Mouse (Mus musculus): ENCODE data around the gene Aars2. TPM values are rescaled to one million over a fixed set of nuclear protein-coding genes. Genes with fewer than 3 reads are reported as not detected.

Gene Aars2
- polyA plus RNA-seq, 3 experiments from 2014 or later: 2.2 to 2.7 (median 2.3) TPM

DNA sequence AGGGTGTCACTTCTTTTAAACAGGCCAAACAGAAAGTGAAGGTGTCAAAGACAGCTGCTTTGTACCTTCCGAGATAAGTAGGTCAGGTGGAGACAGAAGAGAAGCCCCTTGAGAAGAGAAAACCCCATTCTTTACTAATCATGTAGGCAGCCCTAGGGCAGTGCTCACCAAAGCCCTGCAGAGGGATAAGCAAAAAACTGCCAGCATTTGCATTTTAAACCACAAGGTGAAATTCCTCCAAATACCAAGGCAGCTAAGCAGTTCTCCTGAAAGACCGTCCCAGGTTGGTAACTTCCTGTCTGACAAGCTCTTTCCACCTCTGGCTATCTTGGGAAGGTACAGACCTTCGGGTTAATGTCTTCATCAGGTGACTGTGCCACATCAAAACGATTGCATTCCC lies 4.3 kb upstream of the Aars2 start:
- no peak for ATAC-seq

DNA sequence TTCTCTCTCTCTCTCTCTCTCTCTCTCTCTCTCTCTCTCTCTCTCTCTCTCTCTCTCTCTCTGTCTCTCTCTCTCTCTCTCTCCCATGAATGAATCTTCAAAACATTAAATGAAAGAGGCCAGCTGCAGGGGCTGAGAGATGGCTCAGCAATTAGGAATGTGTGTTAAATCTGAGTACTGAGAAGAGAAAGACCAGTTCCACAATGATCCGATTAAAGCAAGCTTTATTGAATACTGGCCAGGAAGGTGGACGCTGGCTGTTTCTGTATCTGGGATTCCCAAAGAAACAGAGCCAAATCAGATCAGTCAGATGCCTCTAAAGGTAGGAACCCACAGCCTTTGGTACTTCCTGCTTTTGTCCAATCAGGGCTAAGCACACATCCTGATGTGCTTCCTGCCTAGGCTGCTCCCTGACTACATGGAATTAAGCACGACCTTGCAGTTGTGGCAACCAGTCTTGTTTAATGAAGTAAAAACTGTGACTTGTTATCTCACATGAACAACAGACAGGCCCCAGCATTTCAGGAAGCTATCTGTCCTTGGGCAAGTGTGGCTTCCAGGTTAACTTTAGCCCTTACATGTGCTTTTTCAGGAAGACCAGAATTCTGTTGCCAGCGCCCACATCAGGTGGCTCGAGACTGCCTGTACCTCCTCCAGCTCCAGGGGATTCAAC lies 3.2 kb upstream of the Aars2 start:
- ATAC-seq: no peak

DNA sequence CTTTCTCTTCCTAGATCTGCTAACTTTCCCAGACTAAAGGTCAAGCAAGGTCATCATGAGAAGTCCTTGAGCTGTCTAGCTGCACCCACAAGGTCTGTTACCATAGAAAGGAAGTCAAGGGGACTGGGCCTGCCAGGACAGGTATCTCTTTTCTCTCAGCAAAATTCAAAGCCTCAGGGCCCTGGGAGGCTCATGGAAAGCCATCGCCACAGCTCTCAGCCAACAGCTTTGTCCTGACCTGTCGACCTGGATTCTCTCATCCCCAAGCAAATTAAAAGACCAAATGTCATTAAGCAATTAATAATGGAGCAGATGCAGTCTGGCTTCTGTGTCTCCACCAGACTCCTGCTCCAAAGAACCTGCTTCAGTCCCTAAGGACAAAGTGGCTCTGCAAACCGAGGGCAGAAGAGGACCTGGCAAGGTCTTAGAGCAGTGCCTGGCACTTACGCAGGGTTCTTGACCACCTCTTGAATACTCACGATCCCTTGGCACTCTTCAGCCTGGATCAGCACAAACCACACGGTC lies 638 bp upstream of the Aars2 start:
- ATAC-seq: no peak

DNA sequence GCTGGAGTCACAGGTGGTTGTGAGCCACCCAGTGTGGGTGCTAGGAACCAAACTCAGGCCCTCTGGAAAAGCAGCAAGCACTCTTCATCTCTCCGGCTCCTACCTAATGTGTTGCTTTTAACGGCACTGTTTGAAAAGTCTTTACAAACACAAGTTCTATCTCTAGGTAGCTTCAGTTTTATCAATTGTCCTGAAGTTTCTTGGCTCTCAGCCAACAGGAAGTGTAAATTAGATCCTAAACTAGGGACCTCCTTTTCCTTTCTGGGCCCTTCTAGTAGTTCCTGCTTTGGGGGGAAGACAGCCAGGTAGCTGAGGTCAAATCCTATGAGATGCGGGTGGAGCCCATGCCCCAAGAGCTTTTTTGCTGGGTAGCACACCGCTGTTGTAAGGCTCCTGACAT lies 4.2 kb downstream of the Aars2 start:
- no peak for ATAC-seq

DNA sequence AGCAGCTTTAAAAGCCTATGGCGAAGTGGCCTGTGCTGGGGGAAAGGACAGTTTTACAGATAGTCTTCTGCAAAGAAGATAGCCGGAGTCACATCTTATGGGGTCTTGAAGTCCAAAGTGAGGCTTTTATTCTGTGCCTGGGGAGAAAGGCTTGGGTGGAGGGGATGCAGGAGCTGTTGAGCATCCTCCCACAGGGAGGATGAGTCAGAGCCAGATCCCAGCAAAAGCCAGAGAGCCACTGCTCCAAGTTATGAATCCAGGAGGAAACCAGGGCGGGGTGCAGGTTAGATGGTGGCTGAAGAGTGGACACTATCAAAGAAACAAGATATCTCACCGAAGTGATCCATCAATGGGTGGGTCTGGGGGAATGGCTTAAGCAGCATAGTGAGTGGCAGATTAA lies 5.1 kb downstream of the Aars2 start:
- ATAC-seq: no peak

DNA sequence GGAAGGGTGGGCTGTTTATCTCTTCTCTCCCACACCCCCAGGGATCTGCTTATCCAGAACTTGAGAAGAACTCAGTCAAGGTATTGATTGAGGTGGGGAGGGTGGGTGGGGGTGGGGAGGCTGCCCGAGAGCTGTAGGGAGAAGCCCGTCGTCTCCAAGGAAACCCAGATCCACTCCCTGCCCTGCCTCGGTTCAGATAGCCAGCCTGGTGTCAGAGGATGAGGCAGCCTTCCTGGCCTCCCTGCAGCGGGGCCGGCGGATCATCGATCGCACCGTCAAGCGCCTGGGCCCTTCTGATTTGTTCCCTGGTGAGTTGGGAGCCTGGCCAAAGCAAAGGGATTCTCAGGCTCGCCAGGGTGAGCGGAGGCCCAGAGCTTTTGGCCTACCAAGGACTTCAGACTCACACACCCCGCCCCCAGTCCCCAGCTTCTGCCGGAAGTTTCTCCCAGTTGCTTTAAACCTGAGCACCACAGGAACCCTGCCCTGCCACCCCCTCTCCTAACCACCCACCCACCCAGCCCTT lies 8.6 kb downstream of the Aars2 start:
- no peak for ATAC-seq

DNA sequence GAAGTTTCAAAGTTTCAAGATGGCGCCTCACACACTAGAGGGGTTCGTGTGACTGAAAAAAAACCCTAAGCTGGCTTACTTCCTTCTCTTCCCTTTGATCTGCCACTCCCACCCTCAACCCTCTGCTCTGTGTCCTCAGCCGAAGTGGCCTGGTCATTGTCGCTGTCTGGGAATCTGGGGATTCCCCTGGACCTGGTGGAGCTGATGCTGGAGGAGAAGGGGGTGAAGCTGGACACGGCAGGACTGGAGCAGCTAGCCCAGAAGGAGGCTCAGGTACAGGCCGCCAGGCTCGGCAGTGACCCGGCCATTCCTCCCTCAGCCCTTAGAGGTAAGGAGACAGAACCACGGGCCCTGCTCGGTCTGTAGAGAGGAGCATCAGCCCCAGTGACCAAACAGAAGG lies 9.2 kb downstream of the Aars2 start:
- ATAC-seq: no peak

DNA sequence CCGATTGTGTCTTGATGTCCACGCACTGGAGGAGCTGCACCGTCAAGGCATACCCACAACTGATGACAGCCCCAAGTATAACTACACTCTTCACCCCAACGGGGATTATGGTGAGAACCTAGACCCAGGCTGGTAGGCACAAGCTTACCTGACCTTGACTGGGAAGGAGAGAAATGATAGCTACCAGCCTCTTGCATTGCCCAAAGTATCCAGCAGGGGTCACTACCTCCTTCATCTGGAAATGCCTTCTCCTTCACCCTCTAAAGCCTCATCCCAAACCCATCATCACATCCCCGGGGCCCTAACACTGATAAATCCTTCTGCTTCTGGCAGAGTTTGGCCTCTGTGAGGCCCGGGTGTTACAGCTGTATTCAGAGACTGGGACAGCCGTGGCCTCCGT lies 9.8 kb downstream of the Aars2 start:
- ATAC-seq: peak; percentile 71

DNA sequence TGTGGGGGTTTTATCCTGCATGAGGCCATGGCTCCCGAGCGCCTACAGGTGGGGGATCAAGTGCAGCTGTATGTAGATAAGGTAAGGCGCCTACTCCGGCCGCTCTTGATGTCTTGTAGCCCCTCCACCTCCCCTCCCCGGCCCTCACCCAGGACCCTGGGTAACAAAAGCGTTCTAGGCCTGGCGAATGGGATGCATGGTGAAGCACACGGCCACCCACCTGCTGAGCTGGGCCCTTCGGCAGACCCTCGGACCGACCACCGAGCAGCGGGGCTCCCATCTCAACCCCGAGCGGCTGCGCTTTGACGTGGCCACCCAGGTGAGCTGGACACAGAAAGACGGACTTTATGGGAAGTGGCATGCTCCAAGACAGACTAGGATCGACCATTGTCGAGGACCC lies 10.5 kb downstream of the Aars2 start:
- ATAC-seq: no peak

DNA sequence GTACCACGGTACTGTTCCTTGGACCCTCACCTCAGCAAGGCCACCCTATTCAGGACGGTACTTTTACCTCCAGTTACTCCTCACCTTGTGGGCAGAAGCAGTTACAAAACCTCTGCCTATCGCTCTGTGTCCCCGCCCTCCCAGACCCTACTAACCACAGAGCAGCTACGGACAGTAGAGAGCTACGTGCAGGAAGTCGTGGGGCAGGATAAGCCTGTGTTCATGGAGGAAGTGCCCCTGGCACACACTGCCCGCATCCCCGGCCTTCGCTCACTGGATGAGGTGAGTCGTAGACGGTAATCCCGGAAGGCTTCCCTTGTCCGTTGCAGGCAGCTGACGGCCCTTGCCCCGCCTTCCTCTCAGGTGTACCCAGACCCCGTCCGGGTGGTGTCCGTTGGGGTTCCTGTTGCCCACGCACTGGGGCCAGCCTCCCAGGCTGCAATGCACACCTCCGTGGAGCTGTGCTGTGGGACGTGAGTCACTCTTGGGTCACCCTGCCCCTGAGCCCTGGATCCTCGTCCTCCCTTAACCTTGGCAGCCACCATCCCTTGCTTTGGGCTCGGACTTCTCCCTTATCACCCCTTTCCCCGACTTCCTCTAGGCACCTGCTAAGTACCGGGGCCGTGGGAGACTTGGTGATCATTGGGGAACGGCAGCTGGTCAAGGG lies 11.0 kb downstream of the Aars2 start:
- no peak for ATAC-seq

DNA sequence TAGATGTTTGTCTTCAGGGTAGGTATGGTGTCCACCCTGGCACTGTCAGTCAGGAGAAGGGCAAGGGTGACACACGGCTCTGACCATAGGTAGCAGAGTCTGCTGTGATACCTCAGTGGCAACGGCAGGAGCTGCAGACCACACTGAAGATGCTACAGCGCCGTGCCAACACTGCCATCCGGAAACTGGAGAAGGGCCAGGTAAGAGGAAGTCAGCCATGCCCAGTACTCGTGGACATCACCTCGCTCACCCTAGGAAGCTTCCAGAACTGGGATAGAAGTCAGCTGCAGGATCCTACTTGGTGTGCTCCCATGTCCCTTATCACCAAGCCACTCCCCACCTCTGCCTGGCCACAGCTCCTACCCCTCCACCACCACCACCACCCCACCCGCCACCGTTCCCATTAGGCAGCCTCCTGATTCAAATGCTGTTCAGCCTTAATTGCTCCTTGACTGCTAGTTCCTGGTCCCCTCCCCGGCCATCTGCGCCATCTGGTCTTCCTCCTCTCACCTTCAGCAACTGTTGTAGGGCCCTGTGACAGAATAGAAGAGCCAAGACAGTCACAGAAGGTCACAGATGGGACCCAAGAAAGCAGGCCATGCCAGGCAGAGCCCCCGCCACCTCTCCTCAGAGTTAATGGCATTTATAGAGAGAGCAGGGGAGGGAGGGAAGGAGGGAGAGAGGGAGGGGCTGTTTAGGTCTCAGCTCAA lies 12.3 kb downstream of the Aars2 start:
- no peak for ATAC-seq

DNA sequence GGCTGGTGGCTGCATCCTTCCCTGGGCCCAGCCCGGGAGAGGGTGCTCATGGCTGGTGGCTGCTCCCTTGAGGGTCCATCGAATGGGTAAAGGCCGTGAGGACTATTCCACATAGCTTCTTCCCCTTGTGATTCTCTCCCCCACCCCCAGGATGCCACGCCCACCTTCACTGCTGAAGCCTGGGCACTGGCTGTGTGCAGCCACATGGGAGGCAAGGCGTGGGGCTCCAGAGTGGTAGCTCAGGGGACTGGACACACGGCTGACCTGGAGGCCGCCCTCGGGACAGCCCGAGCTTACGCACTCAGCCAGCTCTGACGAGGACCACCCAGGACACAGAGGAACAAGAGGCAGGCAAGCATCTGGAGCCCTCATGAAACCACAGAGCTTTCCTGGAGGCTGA lies 13.5 kb downstream of the Aars2 start:
- no peak for ATAC-seq

DNA sequence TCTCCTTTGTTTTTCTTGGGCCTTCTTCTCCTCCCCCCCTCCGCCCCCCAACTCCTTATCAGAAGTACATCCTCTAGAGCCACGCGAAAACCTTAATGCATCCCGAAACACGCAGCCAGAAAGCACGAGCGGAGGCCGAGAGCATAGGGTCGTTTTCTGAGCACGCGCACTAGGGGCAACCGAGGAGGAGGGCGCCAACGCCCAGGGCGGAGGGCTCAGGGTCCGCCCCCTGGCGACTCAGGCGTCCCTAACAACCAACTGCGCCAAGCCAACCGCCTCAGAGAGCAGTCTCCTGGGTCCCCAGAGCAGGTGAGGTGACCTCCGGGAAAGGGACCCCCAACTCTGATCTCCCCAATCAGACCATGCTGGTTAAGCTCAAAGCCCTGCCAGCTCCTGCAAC lies 16.6 kb downstream of the Aars2 start, which contains the start of gene Tcte1:
Gene Tcte1, plus strand, starts transcription at position 172 of the 400 bp plus-strand sequence.
- no peak for ATAC-seq

DNA sequence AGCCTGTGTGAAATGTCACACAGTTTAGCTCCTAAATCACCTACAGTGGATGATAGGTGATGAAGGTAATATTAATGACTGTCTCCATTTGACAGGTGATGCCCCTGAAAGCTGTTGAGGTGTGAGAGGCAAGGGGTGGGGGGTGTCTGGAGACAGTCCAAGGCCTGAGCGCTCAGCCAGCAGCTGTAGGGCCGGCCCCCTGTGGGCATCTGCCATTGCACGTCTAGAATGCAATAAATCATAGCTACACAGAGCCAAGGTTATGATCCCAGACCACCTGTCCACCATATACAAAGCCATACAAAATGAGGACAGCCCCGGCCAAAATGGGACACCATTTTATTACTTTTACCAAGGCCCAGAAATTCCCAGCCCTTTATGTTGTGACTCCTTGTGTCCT lies 18.3 kb downstream of the Aars2 start:
- no peak for ATAC-seq

DNA sequence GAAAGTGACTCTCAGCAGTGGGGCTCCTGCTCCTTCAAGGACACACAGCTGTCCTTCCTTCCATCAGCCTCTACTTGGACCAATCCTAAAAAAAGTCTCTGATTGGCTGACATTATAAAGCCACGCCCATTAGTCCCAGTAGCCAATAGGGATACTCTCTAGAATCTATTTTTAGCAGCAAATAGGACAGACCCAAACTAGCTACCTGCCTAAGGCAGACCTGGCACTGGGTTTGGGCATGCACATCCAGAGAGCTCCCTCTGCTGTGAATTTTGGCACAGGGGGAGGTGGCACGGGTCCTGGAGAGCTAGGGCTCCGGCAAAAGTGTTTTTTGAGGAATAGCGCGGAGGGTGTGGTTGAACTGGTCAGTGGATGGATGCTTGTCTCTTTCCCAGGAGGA lies 19.9 kb downstream of the Aars2 start:
- ATAC-seq: no peak

DNA sequence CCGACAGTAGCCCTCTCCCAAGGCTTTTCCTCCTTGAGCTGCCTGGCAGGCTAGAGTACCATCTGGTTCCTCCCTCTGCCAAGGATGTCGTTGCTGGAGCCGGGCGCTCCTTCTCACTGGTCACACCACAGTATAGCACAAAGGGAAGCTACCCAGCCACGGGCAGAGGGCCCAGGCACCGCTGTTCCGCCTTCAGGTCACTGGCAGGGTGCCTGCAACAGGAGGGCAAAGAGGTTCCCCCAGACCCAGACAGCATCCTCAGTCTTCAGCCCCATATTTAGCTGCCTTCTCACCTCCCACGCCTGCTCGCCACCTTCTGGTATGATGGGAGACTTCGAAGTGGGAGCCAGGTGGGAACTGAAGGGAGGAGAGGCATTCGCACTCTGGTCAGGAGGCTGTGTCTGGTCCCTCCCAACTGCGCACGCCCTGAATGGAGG lies 23.7 kb downstream of the Aars2 start:
- no peak for ATAC-seq

DNA sequence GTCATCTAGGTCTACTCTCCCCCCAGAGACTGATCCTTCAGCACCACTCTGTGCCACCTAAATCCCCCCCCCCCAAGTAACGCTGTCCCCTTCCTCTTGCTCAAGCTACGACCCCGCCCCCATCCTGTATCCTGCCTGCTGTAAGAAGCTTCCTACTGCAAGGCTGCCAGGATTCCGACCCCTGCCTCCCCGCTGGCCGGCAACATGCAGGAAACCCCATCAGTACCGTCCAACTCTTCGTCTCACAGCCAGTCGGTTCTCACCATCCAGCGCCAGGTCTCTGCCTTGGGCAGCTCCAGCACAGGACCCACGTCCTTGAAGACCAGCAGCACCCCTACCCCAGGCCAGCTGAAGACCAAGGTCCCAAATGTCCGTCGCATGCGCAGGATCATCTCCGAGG lies 26.3 kb downstream of the Aars2 start:
- no peak for ATAC-seq

DNA sequence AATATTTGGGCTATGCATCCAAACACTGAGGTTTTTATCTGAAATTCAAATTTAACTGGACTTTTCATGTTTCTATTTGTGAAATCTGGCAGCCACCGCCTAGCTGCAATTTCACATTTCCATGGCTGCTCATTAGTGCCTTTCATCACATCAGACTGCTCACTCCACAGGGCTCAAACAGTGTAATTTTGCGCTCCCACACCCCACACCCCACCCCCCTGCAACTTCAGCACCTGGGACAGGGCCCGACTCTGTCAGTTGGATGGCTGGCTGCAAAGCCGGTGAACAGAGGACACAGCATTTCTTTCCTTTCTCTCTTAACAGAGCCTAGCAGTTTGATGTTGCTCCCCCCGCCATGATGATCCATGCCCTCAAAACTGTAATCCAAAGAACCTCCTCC lies 29.6 kb downstream of the Aars2 start:
- ATAC-seq: no peak

DNA sequence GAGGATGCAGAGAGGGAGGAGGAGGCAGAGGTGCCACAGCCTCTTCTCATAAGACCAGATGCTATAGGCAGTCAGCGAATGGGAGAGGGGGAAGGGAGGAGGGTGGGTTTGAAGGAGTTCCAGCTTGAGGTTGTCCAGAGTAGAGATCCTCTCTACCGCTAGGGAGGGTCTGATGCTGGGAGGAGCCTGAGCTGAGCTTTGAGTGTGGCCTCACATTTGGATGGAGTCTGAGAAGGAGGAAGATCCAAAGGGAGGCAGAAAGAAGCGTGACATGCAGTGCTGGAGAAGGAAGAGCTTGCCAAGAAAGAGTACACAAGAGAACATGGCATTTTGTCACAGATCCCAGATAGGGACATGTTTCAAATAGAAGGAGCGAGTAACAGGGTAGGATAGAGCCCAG lies 31.8 kb downstream of the Aars2 start:
- ATAC-seq: no peak

DNA sequence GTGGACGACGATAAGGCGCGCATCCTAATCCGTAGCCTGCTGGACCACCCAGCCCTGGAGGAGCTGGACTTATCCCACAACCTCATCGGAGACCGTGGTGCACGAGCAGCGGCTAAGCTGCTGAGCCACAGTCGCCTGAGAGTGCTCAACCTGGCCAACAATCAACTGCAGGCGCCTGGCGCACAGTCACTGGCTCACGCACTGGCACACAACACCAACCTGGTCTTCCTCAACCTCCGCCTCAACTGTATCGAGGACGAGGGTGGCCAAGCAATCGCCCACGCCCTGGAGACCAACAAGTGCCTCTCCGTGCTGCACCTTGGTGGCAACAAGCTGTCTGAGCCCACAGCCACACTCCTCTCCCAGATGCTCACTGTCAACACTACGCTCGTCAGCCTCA lies 33.0 kb downstream of the Aars2 start:
- no peak for ATAC-seq

DNA sequence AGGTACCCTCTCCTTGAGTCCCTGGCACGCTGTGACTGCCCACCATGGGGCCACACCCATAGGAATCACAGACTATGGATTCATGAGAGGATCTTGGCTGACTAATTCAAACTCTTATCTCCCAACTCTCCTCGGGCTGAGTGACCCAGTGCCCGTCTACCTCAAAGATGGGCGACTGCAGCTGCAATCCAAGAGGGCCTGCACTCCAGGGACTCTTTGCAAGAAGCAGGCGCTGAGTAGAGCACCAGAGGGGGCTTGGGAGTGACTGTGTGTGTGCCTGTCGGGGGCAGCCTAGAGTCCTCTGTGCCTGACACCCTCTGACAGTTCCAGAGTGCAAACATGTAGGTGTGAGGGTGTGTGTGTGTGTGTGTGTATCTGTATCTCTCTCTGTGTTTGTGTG lies 35.5 kb downstream of the Aars2 start:
- no peak for ATAC-seq

DNA sequence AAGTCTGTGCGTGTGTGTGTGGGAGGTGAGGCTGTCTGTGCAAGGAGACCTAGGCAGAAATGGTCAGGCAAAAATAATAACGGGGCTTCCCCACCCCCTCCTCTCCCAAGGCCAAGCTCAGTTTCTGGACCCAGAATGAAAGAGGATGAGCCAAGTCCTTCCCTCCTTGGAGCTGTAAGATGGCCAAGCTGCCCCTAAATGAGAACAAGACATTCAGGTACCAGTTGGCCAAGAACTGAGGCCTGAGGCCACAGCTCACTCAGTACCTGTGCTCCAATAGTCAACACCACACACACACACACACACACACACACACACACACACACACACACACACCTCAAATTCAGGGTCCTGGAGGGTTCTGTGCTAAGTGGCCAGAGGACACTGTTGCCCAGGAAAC lies 36.1 kb downstream of the Aars2 start:
- ATAC-seq: no peak

DNA sequence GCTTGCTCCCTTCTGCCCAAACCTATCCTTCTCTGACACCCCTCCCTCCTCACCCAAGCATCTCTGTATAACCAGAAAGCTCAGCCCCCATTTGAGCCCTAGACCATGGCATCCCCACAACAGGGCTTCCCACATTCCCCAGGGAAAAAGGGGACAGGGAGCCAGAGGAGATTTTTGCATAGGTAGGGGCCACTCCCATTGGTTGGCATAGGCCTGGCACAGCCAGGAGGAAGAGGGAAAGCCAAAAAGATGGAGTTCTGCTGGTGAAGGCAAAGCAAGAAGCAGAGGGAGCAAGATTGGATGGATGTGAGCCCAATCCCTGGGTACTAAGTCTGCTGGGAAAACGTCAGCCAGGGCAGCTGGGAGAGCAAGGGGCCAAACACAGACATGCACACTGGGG lies 36.5 kb downstream of the Aars2 start:
- no peak for ATAC-seq

Data from inflammation-experienced regulatory T-cells, adult 6 months (primary cell).